In the genomic region with DNA sequence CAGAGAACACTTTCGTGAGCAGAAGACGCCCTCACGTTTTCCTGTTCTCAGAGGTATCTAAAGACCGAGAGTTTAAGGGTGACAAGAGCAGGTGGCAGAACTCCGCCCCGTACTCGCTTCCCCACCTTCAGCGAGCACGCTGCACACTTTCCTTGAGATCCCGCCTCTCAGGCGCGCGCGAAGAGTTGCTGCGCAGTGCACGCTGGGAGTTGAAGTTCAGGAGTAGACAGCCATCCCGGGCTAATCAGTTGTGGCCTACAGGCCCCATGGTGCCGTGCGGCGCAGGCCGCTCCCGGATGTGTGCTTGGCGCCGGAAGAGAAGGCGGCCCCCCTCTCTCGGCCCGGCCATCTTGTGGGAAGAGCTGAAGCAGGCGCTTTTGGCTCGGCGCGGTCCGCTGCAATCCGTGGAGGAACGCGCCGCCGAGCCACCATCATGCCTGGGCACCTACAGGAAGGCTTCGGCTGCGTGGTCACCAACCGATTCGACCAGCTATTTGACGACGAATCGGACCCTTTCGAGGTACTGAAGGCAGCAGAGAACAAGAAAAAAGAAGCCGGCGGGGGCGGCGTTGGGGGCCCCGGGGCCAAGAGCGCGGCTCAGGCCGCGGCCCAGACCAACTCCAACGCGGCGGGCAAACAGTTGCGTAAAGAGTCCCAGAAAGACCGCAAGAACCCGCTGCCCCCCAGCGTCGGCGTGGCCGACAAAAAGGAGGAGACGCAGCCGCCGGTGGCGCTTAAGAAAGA, we compare ENCODE assay signal across 8 mouse cellular contexts. TPM values are rescaled to one million over a fixed set of nuclear protein-coding genes. Genes with fewer than 3 reads are reported as not detected.
DNase-seq lines count a peak whose midpoint lies in the region; ATAC-seq and TF ChIP-seq lines count a peak whose summit lies in the region.

No protein-coding gene starts in this region.

- peak overlapping the region; percentile 92 for H3K27ac ChIP-seq in embryonic facial prominence, embryonic 14.5 days (replicated peaks; ENCODE audit: low read depth, low read length)
- H3K27ac ChIP-seq in heart, adult 2 months, result peak overlapping the region; percentile 91
- H3K27ac ChIP-seq in limb, embryonic 13.5 days, result peak overlapping the region; percentile 92
- H3K27ac ChIP-seq in midbrain, embryonic 16.5 days (ENCODE audit: low read length), result peak overlapping the region; percentile 92

- H3K9ac ChIP-seq in embryonic facial prominence, embryonic 14.5 days (ENCODE audit: low read depth, low read length), result peak overlapping the region; percentile 99
- H3K9ac ChIP-seq in heart, adult 2 months (ENCODE audit: low read depth, low read length), result peak overlapping the region; percentile 79
- H3K9ac ChIP-seq in limb, embryonic 13.5 days, result peak overlapping the region; percentile 100
- H3K9ac ChIP-seq in midbrain, embryonic 16.5 days (ENCODE audit: low read depth, low read length), result peak overlapping the region; percentile 96

- H3K4me3 ChIP-seq in embryonic facial prominence, embryonic 14.5 days (ENCODE audit: low read depth, low read length), result peak overlapping the region; percentile 100
- H3K4me3 ChIP-seq in heart, adult 2 months, result peak overlapping the region; percentile 75
- peak overlapping the region; percentile 100 for H3K4me3 ChIP-seq in limb, embryonic 13.5 days
- H3K4me3 ChIP-seq in midbrain, embryonic 16.5 days (ENCODE audit: low read depth, low read length), result peak overlapping the region; percentile 100

- TF ChIP-seq EP300 in heart, adult 2 months (IDR thresholded peaks at IDR 0.05; ENCODE audit: insufficient read depth, low read depth, low read length), result peak; percentile 54; the same call in 1 of the 2 replicates

- no peaks in the 10 kb centered on the region for H3K27me3 ChIP-seq in embryonic facial prominence, embryonic 14.5 days (replicated peaks; ENCODE audit: control insufficient read depth, insufficient read depth, low read length)
- H3K27me3 ChIP-seq in heart, adult 2 months (ENCODE audit: control insufficient read depth, insufficient read depth, low read length), result no peaks in the 10 kb centered on the region
- H3K27me3 ChIP-seq in limb, embryonic 13.5 days, result no peaks in the 10 kb centered on the region
- H3K27me3 ChIP-seq in midbrain, embryonic 16.5 days (ENCODE audit: control insufficient read depth, insufficient read depth, low read depth, low read length), result no peaks in the 10 kb centered on the region

- TF ChIP-seq CTCF in heart, adult 2 months (IDR thresholded peaks at IDR 0.05), result no peak

- peak overlapping the region; percentile 84 for H3K4me2 ChIP-seq in embryonic facial prominence, embryonic 14.5 days (ENCODE audit: low read depth, low read length)
- H3K4me2 ChIP-seq in limb, embryonic 13.5 days (replicated peaks), result peak overlapping the region; percentile 73
- H3K4me2 ChIP-seq in midbrain, embryonic 16.5 days (ENCODE audit: low read length), result peak overlapping the region; percentile 80

- no peaks in the 10 kb centered on the region for H3K9me3 ChIP-seq in embryonic facial prominence, embryonic 14.5 days (ENCODE audit: control insufficient read depth, low read length)
- no peaks in the 10 kb centered on the region for H3K9me3 ChIP-seq in limb, embryonic 13.5 days
- H3K9me3 ChIP-seq in midbrain, embryonic 16.5 days (replicated peaks; ENCODE audit: control insufficient read depth, low read length, poor library complexity, severe bottlenecking), result no peaks in the 10 kb centered on the region

- DNase-seq in 3T3-L1 (ENCODE audit: low read depth, low spot score), result peak; percentile 98
- peak; percentile 84 to 89 for DNase-seq in adrenal gland, postnatal 4 days (ENCODE audit: low spot score in 2 of 2)
- peak; percentile 99 for DNase-seq in embryonic facial prominence, embryonic 14.5 days (ENCODE audit: low spot score)
- peak; percentile 93 to 98 for DNase-seq in heart, adult 2 months
- DNase-seq in kidney, adult 8-10 months, result peak; percentile 98
- DNase-seq in spleen, postnatal 10 days (ENCODE audit: low spot score in 2 of 2), result peak; percentile 90 to 98

- H3K4me1 ChIP-seq in embryonic facial prominence, embryonic 14.5 days (ENCODE audit: control insufficient read depth, insufficient read depth, low read length), result peaks cover 3% of the 10 kb centered on the region
- H3K4me1 ChIP-seq in heart, adult 2 months (ENCODE audit: control insufficient read depth, insufficient read depth, low read length), result peaks cover 7% of the 10 kb centered on the region
- H3K4me1 ChIP-seq in limb, embryonic 13.5 days, result peaks cover 11% of the 10 kb centered on the region
- H3K4me1 ChIP-seq in midbrain, embryonic 16.5 days (ENCODE audit: control insufficient read depth, insufficient read depth, low read length), result peaks cover 14% of the 10 kb centered on the region

- ATAC-seq in embryonic facial prominence, embryonic 14.5 days (ENCODE audit: low read depth), result peak; percentile 100
- ATAC-seq in limb, embryonic 13.5 days (ENCODE audit: low FRiP score, low read depth), result peak; percentile 99
- ATAC-seq in midbrain, embryonic 16.5 days, result peak; percentile 100

- intact Hi-C loops in heart, adult 2 months (cut with DNase I), result loop anchor here (2.0 to 10.0 kb wide), 6 partner anchors 38 to 732 kb away; partner anchors contain the start of genes Gadd45a, Gng12 and Mad2l1

- under 1% methylated on average over 54 of the region's 68 CpGs for WGBS in embryonic facial prominence, embryonic 14.5 days
- under 1% methylated on average over 68 of the region's 68 CpGs for WGBS in heart, adult 2 months
- WGBS in limb, embryonic 13.5 days, result under 1% methylated on average over 67 of the region's 68 CpGs
- WGBS in midbrain, embryonic 16.5 days, result under 1% methylated on average over 68 of the region's 68 CpGs

- peak; percentile 88 for TF ChIP-seq POLR2A in heart, adult 2 months (IDR thresholded peaks at IDR 0.05; ENCODE audit: insufficient read depth, low read depth, low read length)

- H3K36me3 ChIP-seq in embryonic facial prominence, embryonic 14.5 days (ENCODE audit: control insufficient read depth, insufficient read depth, low read length), result peaks cover 5% of the 10 kb centered on the region
- H3K36me3 ChIP-seq in heart, adult 2 months (ENCODE audit: control insufficient read depth, insufficient read depth, low read length), result peaks cover 18% of the 10 kb centered on the region
- peaks cover 5% of the 10 kb centered on the region for H3K36me3 ChIP-seq in limb, embryonic 13.5 days
- H3K36me3 ChIP-seq in midbrain, embryonic 16.5 days (ENCODE audit: control insufficient read depth, insufficient read depth, low read length), result peaks cover 5% of the 10 kb centered on the region; the same call in 1 of the 2 replicates

- peaks cover 2% of the 10 kb centered on the region; the same call in 1 of the 2 replicates for H3K79me2 ChIP-seq in heart, adult 2 months (replicated peaks; ENCODE audit: control insufficient read depth, insufficient read depth, low read length)

RNA-seq across cellular contexts. Expression of gene Serbp1, which starts 28.9 kb away (rescaled TPM):
- 100 to 1,000 TPM; 354 to 387 TPM for total RNA-seq in adrenal gland, postnatal 4 days (2021)
- polyA plus RNA-seq in embryonic facial prominence, embryonic 14.5 days (2014; fragmentation: Nextera tagmentation; extraction: Ambion mirVana), result 426 and 453 TPM in 2 replicates
- 100 to 1,000 TPM; 196 to 227 TPM for total RNA-seq in heart, adult 2 months (2021)
- polyA plus RNA-seq in heart, adult 2 months (2012; rRNA removed), result 53.6 and 62.3 TPM in 2 replicates
- polyA plus RNA-seq in limb, embryonic 13.5 days (2015; fragmentation: Nextera tagmentation; extraction: Ambion mirVana), result 391 and 419 TPM in 2 replicates
- polyA plus RNA-seq in midbrain, embryonic 16.5 days (2015; fragmentation: Nextera tagmentation; extraction: Ambion mirVana), result 270 and 283 TPM in 2 replicates

Comparison
In these comparisons a context has a peak if more than half of its experiments do, and no peak if none do; other contexts are left out.
1. Peak in every context shown above with its lines: DNase-seq, ATAC-seq, H3K4me3 ChIP-seq and H3K27ac ChIP-seq.